Mouse (Mus musculus) thymus, postnatal 0 days (tissue): ENCODE measurements around the gene Sidt1. TPM values are rescaled to one million over a fixed set of nuclear protein-coding genes. Genes with fewer than 3 reads are reported as not detected.
A peak's percentile ranks its signal among the peaks of the same experiment; 100 is the strongest.
"Not testable (repeated sequence)": the region's sequence is repeated elsewhere in the genome, so short reads cannot be mapped to it uniquely, and the experiment has no call there.

Experiments used
- DNase-seq: peaks from one replicate; pipeline ENCODE4 v3.0.0-alpha.2; 2015; ENCODE audit warnings: low spot score
- polyA plus RNA-seq: library from polyadenylated mRNA; unstranded; fragments of >200 nt; fragmentation: Nextera tagmentation; extraction: Ambion mirVana; gene quantifications from 2 replicates; pipeline ENCODE4 v1.2.1, GENCODE M21; 2015

Gene Sidt1
- polyA plus RNA-seq, 1 experiment from 2014 or later = 2.9 TPM

- no peak for DNase-seq
Measured at GRCm38 (mm10) chr16:44303822-44304221, 29.2 kb downstream of the Sidt1 start.

- no peak for DNase-seq
Measured at GRCm38 (mm10) chr16:44302126-44302892, 30.7 kb downstream of the Sidt1 start.

GRCm38 (mm10) chr16:44299438-44300093 lies 33.4 kb downstream of the Sidt1 start:
- DNase-seq = peak; percentile 40

GRCm38 (mm10) chr16:44293960-44294359 lies 39.0 kb downstream of the Sidt1 start:
- no peak for DNase-seq

GRCm38 (mm10) chr16:44292681-44293080 lies 40.3 kb downstream of the Sidt1 start:
- not testable (repeated sequence) for DNase-seq

- DNase-seq = no peak
Measured at GRCm38 (mm10) chr16:44289004-44289648, 43.9 kb downstream of the Sidt1 start.

- DNase-seq = no peak
Measured at GRCm38 (mm10) chr16:44287356-44287950, 45.5 kb downstream of the Sidt1 start.

GRCm38 (mm10) chr16:44282614-44283325 lies 50.2 kb downstream of the Sidt1 start:
- no peak for DNase-seq

GRCm38 (mm10) chr16:44282036-44282435 lies 51.0 kb downstream of the Sidt1 start:
- no peak for DNase-seq

- DNase-seq = no peak
Measured at GRCm38 (mm10) chr16:44280806-44281205, 52.2 kb downstream of the Sidt1 start.

GRCm38 (mm10) chr16:44277212-44277611 lies 55.8 kb downstream of the Sidt1 start:
- no peak for DNase-seq

GRCm38 (mm10) chr16:44271371-44272038 lies 61.5 kb downstream of the Sidt1 start:
- no peak for DNase-seq

- no peak for DNase-seq
Measured at GRCm38 (mm10) chr16:44270606-44271005, 62.4 kb downstream of the Sidt1 start.

- DNase-seq = no peak
Measured at GRCm38 (mm10) chr16:44269578-44269977, 63.4 kb downstream of the Sidt1 start.

GRCm38 (mm10) chr16:44268541-44269215 lies 64.3 kb downstream of the Sidt1 start:
- DNase-seq = no peak

GRCm38 (mm10) chr16:44265562-44265961 lies 67.4 kb downstream of the Sidt1 start:
- no peak for DNase-seq

- no peak for DNase-seq
Measured at GRCm38 (mm10) chr16:44264916-44265315, 68.1 kb downstream of the Sidt1 start.

GRCm38 (mm10) chr16:44257476-44257875 lies 75.5 kb downstream of the Sidt1 start:
- no peak for DNase-seq

- no peak for DNase-seq
Measured at GRCm38 (mm10) chr16:44254698-44255097, 78.3 kb downstream of the Sidt1 start.
